Mouse (Mus musculus): Measurements from ENCODE around the gene Ffar2.

Ffar2 gene

GRCm38 (mm10) chr7:30776104-30776503 is 47.5 kb downstream of the Ffar2 start:
- DNase-seq (ENCODE audit: low spot score in 2 of 2): no peak

GRCm38 (mm10) chr7:30769236-30769635 is 54.3 kb downstream of the Ffar2 start:
- no peak for DNase-seq (ENCODE audit: low spot score in 2 of 2)

Data from urinary bladder, postnatal 4 days (tissue).